Mouse (Mus musculus) CH12.LX (cell line): Measurements from ENCODE around the gene Gm3164.
"Not testable (repeated sequence)": the region's sequence is repeated elsewhere in the genome, so short reads cannot be mapped to it uniquely, and the experiment has no call there.

Experiments
- CHD1 ChIP-seq: IDR thresholded peaks from 2 replicates; pipeline ENCODE4 v1.6.1; 2012; ENCODE audit warnings: low read depth, low read length, improper control_type of control experiment, inconsistent platforms
- MAX ChIP-seq: IDR thresholded peaks from 2 replicates; pipeline ENCODE4 v1.6.1; 2011; ENCODE audit warnings: low read length, improper control_type of control experiment
- MAZ ChIP-seq: IDR thresholded peaks from 2 replicates; pipeline ENCODE4 v1.6.1; 2012; ENCODE audit warnings: low read depth, mild to moderate bottlenecking, inconsistent platforms, low read length, improper control_type of control experiment, moderate library complexity
- POLR2AphosphoS2 ChIP-seq: IDR thresholded peaks from 2 replicates; pipeline ENCODE4 v1.6.1; 2011; ENCODE audit warnings: low read depth, low read length, improper control_type of control experiment

- not testable (repeated sequence) for TF ChIP-seq CHD1, MAX, POLR2AphosphoS2, MAZ
Measured at GRCm38 (mm10) chr14:4400115-4400789, 15.0 kb upstream of the Gm3164 start.
